Mouse (Mus musculus) lung, postnatal 0 days (tissue): ENCODE measurements at regions not wholly inside any gene's neighbourhood (a gene's known extent, or its start where the extent isn't known, plus 50 kb on each side); places are given as distances from the start of the nearest gene placed in this dataset.

ENCODE experiments used
- CTCF ChIP-seq: IDR thresholded peaks from 2 replicates; pipeline ENCODE4 v1.5.1; 2016; ENCODE audit warnings: antibody characterized with exemption, mild to moderate bottlenecking
- EP300 ChIP-seq: IDR thresholded peaks from 2 replicates; pipeline ENCODE4 v1.6.1; 2016; ENCODE audit warnings: antibody characterized with exemption, mild to moderate bottlenecking, control low read depth

GRCm38 (mm10) chr3:150649783-150650565 lies 787.7 kb upstream of the Adgrl4 start:
- no peak for TF ChIP-seq EP300
- TF ChIP-seq CTCF, result no peak
